Mouse (Mus musculus) heart, postnatal 10 days (tissue): ENCODE results near the gene Napa. TPM values are rescaled to one million over a fixed set of nuclear protein-coding genes. Genes with fewer than 3 reads are reported as not detected.

ENCODE experiments used
- DNase-seq, 2 experiments: peaks; one replicate each; pipeline ENCODE4 v3.0.0; 2021
- intact Hi-C: fragments of 180-260 bp; cut with DNase I; formaldehyde crosslinking; loops from one replicate; pipeline ENCODE4 v1.15.1; 2025
- total RNA-seq, 2 experiments: library from RNA; stranded (reverse); gene quantifications; 2 replicates each; pipeline ENCODE4 v1.2.3; 2021

The Napa gene
- total RNA-seq, 2 experiments from 2014 or later, result 93.2 to 100 TPM

- intact Hi-C loops, result no loop called here
- peak in 1 of 2 experiments; percentile 15 for DNase-seq
Observed at GRCm38 (mm10) chr7:16129846-16130691, 31.8 kb downstream of the Napa start.

DNA sequence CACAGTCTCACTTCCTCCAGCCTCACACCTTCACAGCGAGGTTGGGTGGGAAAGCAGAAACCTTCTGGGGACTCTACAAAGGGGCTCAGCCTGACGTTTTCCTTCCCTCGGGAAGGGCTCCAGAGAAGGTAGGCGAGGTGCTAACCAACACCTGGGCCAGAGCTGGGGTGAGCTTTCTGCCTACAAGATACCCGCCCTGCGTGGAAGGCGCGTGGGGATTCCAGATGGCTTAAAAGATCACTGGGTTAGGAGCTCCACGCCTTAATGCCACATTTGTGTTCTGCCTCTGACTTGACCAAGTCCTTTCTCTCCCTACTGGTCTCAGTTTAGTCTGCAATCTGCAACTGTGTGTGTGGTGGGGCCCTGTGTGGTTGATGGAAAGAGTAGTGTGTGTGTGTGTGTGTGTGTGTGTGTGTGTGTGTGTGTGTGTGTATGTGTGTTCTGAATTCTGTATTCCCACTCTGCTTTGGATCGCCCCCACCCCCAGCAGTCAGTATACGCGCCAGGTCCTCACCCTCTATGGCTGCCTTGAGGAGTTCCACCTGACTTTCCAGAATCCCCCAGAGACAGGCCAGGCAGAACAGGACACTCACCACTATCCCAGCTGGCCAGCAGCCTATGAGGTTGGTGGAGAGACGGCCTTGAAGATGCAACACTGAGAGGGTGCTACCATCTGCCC is 32.8 kb downstream of the Napa start:
- DNase-seq, result no peak
- intact Hi-C loops, result no loop called here

- intact Hi-C loops, result no loop called here
- no peak for DNase-seq
Observed at GRCm38 (mm10) chr7:16132161-16132581, 33.9 kb downstream of the Napa start.

GRCm38 (mm10) chr7:16132926-16133325 is 34.7 kb downstream of the Napa start:
- intact Hi-C loops, result no loop called here
- no peak for DNase-seq

DNA sequence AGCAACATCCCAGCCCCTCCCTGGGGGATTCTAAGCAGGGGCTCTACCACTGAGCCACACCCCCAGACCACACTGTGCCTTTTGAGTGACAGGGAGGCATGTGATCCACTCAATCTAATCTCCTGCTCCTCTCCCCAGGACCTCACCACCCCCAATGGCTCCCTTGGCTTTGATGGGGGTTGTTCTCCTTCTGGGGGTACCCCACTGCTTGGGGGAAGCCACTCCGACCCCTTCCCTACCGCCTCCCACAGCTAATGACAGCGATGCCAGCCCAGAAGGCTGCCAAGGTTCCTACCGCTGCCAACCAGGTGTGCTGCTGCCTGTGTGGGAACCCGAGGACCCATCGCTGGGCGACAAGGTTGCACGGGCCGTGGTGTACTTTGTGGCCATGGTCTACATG is 35.4 kb downstream of the Napa start:
- DNase-seq, result no peak
- intact Hi-C loops, result no loop called here

DNA sequence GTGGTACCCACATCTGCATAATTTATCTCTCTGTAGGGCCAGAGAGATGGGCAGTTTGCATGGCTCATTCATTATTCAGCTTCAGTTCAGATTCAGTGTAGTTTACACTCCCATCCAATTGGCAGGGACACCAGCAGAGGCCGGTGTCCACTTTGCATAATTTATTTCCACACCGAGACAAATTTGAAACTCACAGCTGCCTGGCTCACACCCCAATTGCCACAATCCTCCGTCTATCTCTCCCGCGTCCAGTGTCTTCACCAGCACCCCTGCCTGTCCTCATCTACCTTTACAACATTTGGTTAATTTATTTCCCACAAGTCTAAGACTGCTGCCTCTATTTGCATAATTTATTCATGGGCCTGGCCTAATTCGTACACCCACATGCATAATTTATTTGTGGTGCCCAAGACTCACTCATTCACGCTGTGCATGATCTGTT is 36.7 kb downstream of the Napa start:
- DNase-seq, result no peak
- intact Hi-C loops, result no loop called here

DNA sequence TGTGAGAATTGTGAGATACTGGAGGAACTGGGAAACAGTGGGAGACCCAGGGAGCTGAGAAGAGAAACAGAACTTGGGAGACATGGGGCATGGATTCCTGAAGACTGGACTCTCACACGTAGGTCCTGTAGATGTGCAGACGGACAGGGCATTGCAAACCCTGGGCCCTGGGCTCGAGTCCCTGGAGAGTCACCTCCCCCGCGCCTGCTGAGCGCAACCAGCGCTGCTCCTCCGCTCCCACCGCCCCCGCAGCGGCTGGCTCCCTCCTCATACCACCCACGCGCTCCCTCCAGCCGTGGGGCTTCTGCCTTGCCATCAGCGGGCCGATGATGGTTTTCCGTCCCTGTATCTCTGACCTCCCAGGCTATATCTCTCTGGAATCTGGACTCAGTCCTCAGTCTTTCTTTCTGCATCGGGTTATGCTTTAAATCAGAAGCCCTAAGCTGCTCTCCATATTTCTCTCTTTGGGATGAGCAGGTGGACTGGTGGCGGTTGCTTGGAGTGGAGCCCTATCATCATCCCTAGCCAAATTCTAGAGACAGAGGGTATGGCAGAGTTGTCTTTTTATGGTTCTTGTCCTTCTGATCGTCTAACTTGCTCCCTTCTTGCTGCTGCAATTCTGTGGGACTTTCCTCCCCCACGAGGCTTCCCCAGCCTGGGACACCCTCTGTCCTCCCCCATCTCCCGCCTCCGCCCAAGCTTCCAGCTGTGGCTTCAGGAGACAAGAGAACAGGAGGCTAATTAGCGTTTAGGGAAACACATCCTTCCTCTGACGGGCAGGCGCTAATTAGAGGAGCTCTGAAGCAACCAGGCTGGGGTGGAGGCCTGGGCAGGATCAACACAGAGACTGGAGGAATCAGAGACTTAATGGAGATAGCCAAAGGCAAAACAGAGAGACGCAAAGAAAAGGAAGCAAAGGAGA is 48.5 kb downstream of the Napa start:
- DNase-seq, result no peak
- intact Hi-C loops, result no loop called here

GRCm38 (mm10) chr7:16147643-16148042 is 49.4 kb downstream of the Napa start:
- intact Hi-C loops, result no loop called here
- peak; percentile 74 to 81 for DNase-seq

- intact Hi-C loops, result no loop called here
- DNase-seq, result no peak
Observed at GRCm38 (mm10) chr7:16149241-16149640, 51.0 kb downstream of the Napa start.

DNA sequence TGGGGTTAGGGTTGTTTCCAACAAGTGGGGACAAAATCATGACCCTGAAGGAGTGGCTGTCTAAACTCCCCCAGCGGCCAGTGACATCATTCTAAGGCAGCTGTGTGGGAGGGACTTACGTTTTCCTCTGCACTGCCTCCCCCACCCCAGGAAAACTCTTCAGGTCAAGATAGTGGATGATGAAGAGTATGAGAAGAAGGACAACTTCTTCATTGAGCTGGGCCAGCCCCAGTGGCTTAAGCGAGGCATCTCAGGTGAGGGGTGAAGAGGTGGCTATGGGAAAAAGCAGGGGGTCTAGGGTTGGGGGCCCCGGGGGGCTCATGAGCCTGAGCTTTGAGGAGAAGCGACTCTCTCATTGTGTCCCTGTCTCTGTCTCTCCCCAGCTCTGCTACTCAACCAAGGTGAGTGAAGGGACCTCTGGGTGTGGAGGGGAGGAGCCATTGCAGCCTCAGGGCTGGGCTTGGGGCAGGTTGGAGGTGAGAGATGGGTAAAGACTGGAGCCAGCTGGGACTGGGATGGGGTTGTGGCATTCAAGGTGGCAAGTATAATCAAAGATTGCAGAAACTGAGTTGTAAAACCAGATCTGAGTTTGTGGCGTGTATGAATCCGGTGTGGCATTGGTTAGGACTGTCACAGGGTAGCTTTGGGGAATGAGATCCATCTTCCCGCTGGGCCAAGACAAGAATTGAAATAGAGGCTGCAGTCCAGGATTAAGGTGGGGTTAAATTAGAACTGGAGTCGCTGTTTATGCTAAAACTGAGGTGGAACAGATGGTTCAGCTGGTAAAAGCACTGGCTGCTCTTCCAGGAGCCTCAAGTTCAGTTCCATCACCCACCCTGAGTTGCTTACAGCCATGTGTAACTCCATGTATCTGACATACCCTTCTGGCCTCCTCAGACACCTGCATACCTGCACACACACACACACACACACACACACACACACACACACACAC is 52.2 kb downstream of the Napa start:
- no peak for DNase-seq
- intact Hi-C loops, result loop anchor here (5.0 kb wide), 1 partner anchor 93 kb away; no protein-coding TSS in a partner anchor

- intact Hi-C loops, result loop anchor here (1.0 to 5.0 kb wide), 3 partner anchors 55 to 171 kb away; partner anchors contain the start of gene Napa
- peak; percentile 62 to 72 for DNase-seq
Observed at GRCm38 (mm10) chr7:16153522-16153921, 55.3 kb downstream of the Napa start.

DNA sequence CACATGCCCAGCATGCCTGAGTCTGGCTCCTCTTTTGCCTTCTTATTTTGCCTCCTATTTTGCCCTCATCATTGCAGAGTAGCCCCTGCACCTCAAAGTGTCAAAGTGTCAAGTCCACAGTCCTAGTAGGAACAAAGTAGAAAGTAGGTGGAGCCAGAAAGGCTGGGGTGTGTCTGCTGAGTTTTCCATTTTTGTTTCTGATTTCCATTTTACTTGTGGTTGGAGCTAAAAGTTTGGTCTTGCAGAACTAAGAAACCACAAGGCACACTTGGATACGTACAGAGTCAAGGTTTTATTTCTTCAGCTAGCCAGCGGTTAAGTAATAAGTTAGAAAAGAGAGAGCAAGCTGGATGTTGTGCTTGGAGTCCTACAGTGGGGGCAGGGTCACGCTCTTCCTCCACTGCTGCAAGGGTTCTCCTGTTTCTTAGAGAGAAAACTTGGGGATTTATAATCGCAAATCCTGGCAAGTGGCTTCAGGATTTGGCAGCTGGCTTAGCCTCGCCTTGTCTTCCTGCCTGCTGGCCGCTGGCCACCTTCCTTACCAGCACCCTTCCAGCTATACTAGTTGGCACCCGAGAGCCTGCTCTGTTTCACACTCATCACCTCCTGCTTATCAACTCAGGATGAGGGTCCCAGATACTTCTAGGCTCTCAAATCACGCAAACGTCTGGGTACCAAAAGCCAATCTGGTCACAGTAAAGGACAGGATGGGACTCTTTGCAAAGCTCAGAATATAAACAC is 57.0 kb downstream of the Napa start:
- DNase-seq, result peak; percentile 60 to 68

DNA sequence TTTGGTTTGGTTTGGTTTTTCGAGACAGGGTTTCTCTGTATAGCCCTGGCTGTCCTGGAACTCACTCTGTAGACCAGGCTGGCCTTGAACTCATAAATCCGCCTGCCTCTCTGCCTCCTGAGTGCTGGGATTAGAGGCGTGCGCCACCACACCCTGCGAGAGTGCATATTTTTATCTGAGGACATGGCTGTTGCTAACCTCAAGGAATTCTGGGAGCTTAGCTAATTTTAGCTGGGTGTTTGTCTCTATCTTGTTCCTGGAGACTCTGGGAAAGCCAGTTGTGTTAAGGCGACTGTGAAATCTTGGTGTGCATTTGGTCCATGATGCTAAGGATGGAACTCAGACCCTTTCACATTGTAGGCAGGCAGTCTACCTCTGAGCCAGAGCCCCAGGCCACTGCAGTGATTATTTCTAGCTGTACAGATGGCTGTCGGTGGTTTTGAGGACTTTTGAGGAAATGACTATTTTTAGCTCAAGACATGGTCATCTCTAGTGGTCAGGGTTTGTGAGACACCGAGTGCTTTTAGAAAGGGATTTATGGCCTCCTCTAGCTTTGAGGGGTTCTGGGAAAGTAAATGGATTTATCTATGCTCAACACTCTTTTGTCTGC is 58.0 kb downstream of the Napa start:
- intact Hi-C loops, result no loop called here
- peak; percentile 35 to 39 for DNase-seq

More for the DNA sequence above, 57.0 kb downstream of the Napa start:
- intact Hi-C loops, result no loop called here

- intact Hi-C loops, result no loop called here
- no peak for DNase-seq
Observed at GRCm38 (mm10) chr7:16158735-16159134, 60.5 kb downstream of the Napa start.

DNA sequence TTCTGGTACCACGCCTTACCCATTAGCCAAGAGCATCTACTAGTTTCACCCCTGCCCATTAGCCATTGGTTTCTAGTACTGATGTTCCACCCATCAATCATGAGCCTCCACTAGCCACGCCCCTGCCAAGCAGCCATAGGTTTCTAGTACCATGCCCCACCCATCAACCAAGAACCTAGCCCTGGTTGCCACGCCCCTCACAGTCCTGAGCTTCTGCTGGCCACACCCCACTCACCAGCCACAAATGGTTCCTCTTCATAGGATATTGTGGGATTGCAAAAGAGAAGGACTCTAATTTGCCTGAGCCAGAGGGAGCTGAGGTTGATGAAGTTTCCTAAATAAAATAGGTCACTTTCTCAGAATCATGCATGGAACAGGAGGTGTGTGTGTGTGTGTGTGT is 62.4 kb downstream of the Napa start:
- intact Hi-C loops, result no loop called here
- no peak for DNase-seq

DNA sequence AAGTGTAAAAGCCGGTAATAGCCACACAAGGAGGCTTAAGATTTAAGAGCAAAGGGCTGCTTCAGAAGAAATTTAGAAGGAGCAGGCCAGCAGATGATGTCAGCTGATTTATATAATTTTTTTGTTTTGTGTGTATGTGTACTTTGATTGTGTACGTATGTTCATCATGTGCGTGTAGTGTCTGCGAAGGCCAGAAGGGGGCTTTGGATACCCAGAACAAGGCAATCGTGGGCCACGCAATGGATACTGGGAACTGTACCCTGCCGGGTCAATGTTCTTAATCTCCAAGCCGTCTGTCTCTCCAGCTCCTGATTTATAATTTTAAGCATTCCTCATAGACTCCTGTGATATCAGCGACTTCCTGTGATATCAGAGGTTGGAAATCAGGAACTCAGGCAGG is 63.0 kb downstream of the Napa start:
- intact Hi-C loops, result no loop called here
- DNase-seq, result no peak

- DNase-seq, result no peak
- intact Hi-C loops, result no loop called here
Observed at GRCm38 (mm10) chr7:16162036-16162435, 63.8 kb downstream of the Napa start.
